Mouse (Mus musculus): ENCODE data around the gene Thg1l. TPM values are rescaled to one million over a fixed set of nuclear protein-coding genes. Genes with fewer than 3 reads are reported as not detected.
A peak's percentile ranks its signal among the peaks of the same experiment; 100 is the strongest.

The Thg1l gene
- polyA plus RNA-seq, 1 experiment from 2014 or later = 12.6 TPM

GRCm38 (mm10) chr11:45929541-45929940, 25.8 kb downstream of the Thg1l start:
- DNase-seq (ENCODE audit: low spot score) = no peak

GRCm38 (mm10) chr11:45927456-45927855, 27.8 kb downstream of the Thg1l start:
- DNase-seq (ENCODE audit: low spot score) = no peak

GRCm38 (mm10) chr11:45926640-45927082, 28.6 kb downstream of the Thg1l start:
- peak; percentile 83 for DNase-seq (ENCODE audit: low spot score)

- no peak for DNase-seq (ENCODE audit: low spot score)
Measured at GRCm38 (mm10) chr11:45925436-45925835, 29.9 kb downstream of the Thg1l start.

- DNase-seq (ENCODE audit: low spot score) = no peak
Measured at GRCm38 (mm10) chr11:45921480-45921898, 33.8 kb downstream of the Thg1l start.

- no peak for DNase-seq (ENCODE audit: low spot score)
Measured at GRCm38 (mm10) chr11:45921026-45921425, 34.3 kb downstream of the Thg1l start.

- no peak for DNase-seq (ENCODE audit: low spot score)
Measured at GRCm38 (mm10) chr11:45918836-45919235, 36.5 kb downstream of the Thg1l start.

- no peak for DNase-seq (ENCODE audit: low spot score)
Measured at GRCm38 (mm10) chr11:45918018-45918417, 37.3 kb downstream of the Thg1l start.

GRCm38 (mm10) chr11:45916196-45916595, 39.1 kb downstream of the Thg1l start:
- no peak for DNase-seq (ENCODE audit: low spot score)

- DNase-seq (ENCODE audit: low spot score) = no peak
Measured at GRCm38 (mm10) chr11:45910701-45911100, 44.6 kb downstream of the Thg1l start.

GRCm38 (mm10) chr11:45908894-45909293, 46.4 kb downstream of the Thg1l start:
- no peak for DNase-seq (ENCODE audit: low spot score)

GRCm38 (mm10) chr11:45908070-45908469, 47.2 kb downstream of the Thg1l start:
- no peak for DNase-seq (ENCODE audit: low spot score)

GRCm38 (mm10) chr11:45907301-45907700, 48.0 kb downstream of the Thg1l start:
- no peak for DNase-seq (ENCODE audit: low spot score)

GRCm38 (mm10) chr11:45906109-45906786, 49.0 kb downstream of the Thg1l start:
- DNase-seq (ENCODE audit: low spot score) = no peak

- no peak for DNase-seq (ENCODE audit: low spot score)
Measured at GRCm38 (mm10) chr11:45900233-45901015, 54.9 kb downstream of the Thg1l start.

- DNase-seq (ENCODE audit: low spot score) = no peak
Measured at GRCm38 (mm10) chr11:45897392-45897791, 57.9 kb downstream of the Thg1l start.

Other genes starting within 250 kb of the Thg1l start
- gene Clint1, start 103.4 kb downstream of the Thg1l start, polyA plus RNA-seq (2015; fragmentation: Nextera tagmentation; extraction: Ambion mirVana) = 60.0 and 68.2 TPM in 2 replicates
- gene Lsm11, start 10.6 kb downstream of the Thg1l start, polyA plus RNA-seq (2015; fragmentation: Nextera tagmentation; extraction: Ambion mirVana) = 8.1 and 10.0 TPM in 2 replicates
- 0.19 and 0.26 TPM in 2 replicates for gene Sox30, start 24.8 kb upstream of the Thg1l start, polyA plus RNA-seq (2015; fragmentation: Nextera tagmentation; extraction: Ambion mirVana)
- gene Gm12166, start 96.8 kb upstream of the Thg1l start, polyA plus RNA-seq (2015; fragmentation: Nextera tagmentation; extraction: Ambion mirVana) = 9.7 and 9.8 TPM in 2 replicates
- gene Adam19, start 100.5 kb upstream of the Thg1l start, polyA plus RNA-seq (2015; fragmentation: Nextera tagmentation; extraction: Ambion mirVana) = 6.5 and 6.7 TPM in 2 replicates
- gene Nipal4, start 211.0 kb upstream of the Thg1l start, polyA plus RNA-seq (2015; fragmentation: Nextera tagmentation; extraction: Ambion mirVana) = 0.09 and 0.13 TPM in 2 replicates

Measured in thymus, postnatal 0 days (tissue).